Mouse (Mus musculus) hindbrain, embryonic 14.5 days (tissue): ENCODE measurements around the gene Cpa5. TPM values are rescaled to one million over a fixed set of nuclear protein-coding genes. Genes with fewer than 3 reads are reported as not detected.

Experiments used
- ATAC-seq: fragments of 200-750 bp; cut with Nextera tagmentation; 2 replicates; pipeline ENCODE4 v1.8.0; 2017; ENCODE audit warnings: moderate number of reproducible peaks, mild to moderate bottlenecking, moderate TSS enrichment, moderate library complexity; ENCODE audit not compliant: low FRiP score
- DNase-seq: peaks from one replicate; pipeline ENCODE4 v3.0.0-alpha.2; 2015; ENCODE audit warnings: low spot score
- H3K27ac ChIP-seq: fragments of 300-500 bp; sonication (generic); 2 replicates; pipeline ENCODE4 v1.5.1; 2014; ENCODE audit warnings: mild to moderate bottlenecking, moderate library complexity
- H3K27me3 ChIP-seq: fragments of 300-500 bp; sonication (generic); 2 replicates; pipeline ENCODE4 v1.6.1; 2014; ENCODE audit warnings: mild to moderate bottlenecking, low read length, mixed read lengths; ENCODE audit not compliant: control insufficient read depth, insufficient read depth
- H3K36me3 ChIP-seq: fragments of 300-500 bp; sonication (generic); replicated peaks from 2 replicates; pipeline ENCODE4 v1.6.1; 2014; ENCODE audit not compliant: control insufficient read depth, insufficient read depth
- H3K4me1 ChIP-seq: fragments of 300-500 bp; sonication (generic); replicated peaks from 2 replicates; pipeline ENCODE4 v1.6.1; 2014; ENCODE audit warnings: antibody characterized with exemption, low read length, mixed read lengths; ENCODE audit not compliant: control insufficient read depth, insufficient read depth
- H3K4me2 ChIP-seq: fragments of 300-500 bp; sonication (generic); replicated peaks from 2 replicates; pipeline ENCODE4 v1.6.1; 2014; ENCODE audit warnings: mild to moderate bottlenecking, moderate library complexity
- H3K4me3 ChIP-seq: fragments of 300-500 bp; sonication (generic); replicated peaks from 2 replicates; pipeline ENCODE4 v1.5.1; 2014; ENCODE audit warnings: mild to moderate bottlenecking, low read length
- H3K9ac ChIP-seq: fragments of 300-500 bp; sonication (generic); 2 replicates; pipeline ENCODE4 v1.6.1; 2014
- H3K9me3 ChIP-seq: fragments of 300-500 bp; sonication (generic); 2 replicates; pipeline ENCODE4 v1.6.1; 2016; ENCODE audit warnings: low read length; ENCODE audit not compliant: control insufficient read depth
- WGBS: fragments of 180-500 bp; shearing (Covaris S2); extraction: QIAGEN DNeasy Blood & Tissue Kit; methylation state at CpG from one replicate; pipeline ENCODE4 v1.1.7; 2014; 5-methylcytosine and 5-hydroxymethylcytosine counted together
- polyA plus RNA-seq: library from polyadenylated mRNA; unstranded; fragments of >200 nt; fragmentation: Nextera tagmentation; extraction: Ambion mirVana; gene quantifications from 2 replicates; pipeline ENCODE4 v1.2.1, GENCODE M21; 2014

The Cpa5 gene
- polyA plus RNA-seq, 1 experiment from 2014 or later = 0.17 TPM

DNA sequence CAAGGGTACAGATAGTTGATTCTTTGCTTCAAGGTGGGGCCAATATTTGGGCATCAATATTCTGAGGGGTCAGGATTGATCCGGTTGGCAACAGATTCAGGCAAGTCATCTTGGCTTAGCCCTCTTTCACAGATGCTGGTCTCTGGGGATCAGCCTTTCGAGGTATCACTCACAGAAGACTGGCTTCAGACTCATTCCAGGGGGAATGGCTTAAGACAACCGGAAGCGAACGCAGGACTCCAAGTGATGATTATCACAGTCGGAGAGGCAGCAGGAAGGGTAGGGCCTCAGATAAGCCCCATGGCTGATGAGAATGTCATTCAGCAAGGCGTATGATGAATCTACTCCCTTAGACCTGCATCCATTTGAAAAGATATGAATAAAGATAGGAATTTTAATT, 16.4 kb upstream of the Cpa5 start:
- ATAC-seq (no peak), DNase-seq (no peak)
- 58% methylated on average over 7 of the region's 7 CpGs for WGBS
- no peaks in the 10 kb centered on the region for H3K9me3 ChIP-seq
- H3K9ac ChIP-seq = no peak overlapping the region
- no peaks in the 10 kb centered on the region for H3K27me3 ChIP-seq
- peaks cover 27% of the 10 kb centered on the region; the same call in 1 of the 2 replicates for H3K4me1 ChIP-seq
- no peak overlapping the region for H3K4me2 ChIP-seq
- no peaks in the 10 kb centered on the region for H3K36me3 ChIP-seq
- no peak overlapping the region for H3K27ac ChIP-seq
- H3K4me3 ChIP-seq = no peak overlapping the region

DNA sequence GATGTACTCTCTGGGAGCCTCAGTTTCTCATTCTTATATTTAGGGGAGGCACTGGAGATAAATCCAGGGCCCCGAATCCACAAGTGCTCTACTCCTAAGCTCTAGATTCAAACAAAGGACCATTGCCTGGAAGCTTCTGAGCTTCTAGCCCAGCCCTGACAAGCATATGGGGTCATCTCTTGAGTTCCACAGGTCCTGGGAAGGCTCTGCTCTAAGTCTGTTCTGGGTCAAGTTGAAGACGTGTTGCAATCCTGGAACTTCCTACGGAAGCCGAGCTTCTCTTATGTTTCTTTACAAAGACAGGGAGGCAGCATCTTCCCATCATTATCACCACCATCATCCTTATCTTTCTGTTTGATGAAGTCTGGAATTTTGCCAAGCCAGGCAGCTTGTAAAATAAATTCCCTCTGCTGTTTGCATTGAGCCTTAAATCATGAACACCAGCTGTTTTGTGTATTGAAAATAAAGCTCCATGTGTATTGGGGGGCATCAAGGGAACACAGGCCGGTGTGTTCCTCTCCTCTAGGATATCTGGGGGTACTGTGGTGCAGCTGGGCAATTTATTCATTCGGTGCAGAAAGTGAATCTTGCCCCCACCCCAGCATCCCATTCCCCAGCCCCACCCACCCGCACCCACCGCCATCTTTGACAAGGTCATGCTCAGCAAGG, 14.4 kb upstream of the Cpa5 start:
- no peak overlapping the region for H3K9ac ChIP-seq
- DNase-seq (no peak), ATAC-seq (no peak)
- no peaks in the 10 kb centered on the region for H3K36me3 ChIP-seq
- no peak overlapping the region for H3K27ac ChIP-seq
- H3K4me1 ChIP-seq = peaks cover 24% of the 10 kb centered on the region; the same call in 1 of the 2 replicates
- WGBS = 78% methylated on average over 8 of the region's 8 CpGs
- no peaks in the 10 kb centered on the region for H3K9me3 ChIP-seq
- no peak overlapping the region for H3K4me2 ChIP-seq
- H3K4me3 ChIP-seq = no peak overlapping the region
- H3K27me3 ChIP-seq = no peaks in the 10 kb centered on the region

DNA sequence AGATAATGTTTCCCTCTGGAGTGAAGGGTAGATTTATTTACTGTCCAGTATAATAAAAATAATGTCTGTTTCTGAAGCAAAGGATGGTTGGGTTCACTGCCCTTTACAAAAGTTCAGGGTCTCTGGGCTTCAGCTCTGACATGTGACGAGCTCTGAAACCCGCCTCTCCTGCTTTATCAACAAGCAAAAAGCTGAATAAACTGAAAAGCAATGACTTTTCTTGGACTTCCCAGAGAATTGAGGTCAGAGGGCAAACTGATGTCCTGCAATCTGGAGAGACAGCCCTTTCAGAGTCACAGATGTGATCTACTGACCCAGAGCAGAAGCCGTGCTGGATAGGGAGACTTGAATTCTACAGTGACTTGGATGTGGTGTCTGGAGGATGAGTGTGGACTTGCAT, 10.8 kb upstream of the Cpa5 start:
- no peak for ATAC-seq
- WGBS = 58% methylated on average over 3 of the region's 3 CpGs
- Histone ChIP-seq H3K36me3 (no peaks in the 10 kb centered on the region), H3K27ac (no peak overlapping the region), H3K9me3 (no peaks in the 10 kb centered on the region), H3K4me1 (0 out of 2 replicates have a peak, but pooled peaks cover 7% of the 10 kb centered on the region), H3K27me3 (no peaks in the 10 kb centered on the region), H3K9ac (no peak overlapping the region), H3K4me2 (no peak overlapping the region), H3K4me3 (no peak overlapping the region)
- DNase-seq = no peak

DNA sequence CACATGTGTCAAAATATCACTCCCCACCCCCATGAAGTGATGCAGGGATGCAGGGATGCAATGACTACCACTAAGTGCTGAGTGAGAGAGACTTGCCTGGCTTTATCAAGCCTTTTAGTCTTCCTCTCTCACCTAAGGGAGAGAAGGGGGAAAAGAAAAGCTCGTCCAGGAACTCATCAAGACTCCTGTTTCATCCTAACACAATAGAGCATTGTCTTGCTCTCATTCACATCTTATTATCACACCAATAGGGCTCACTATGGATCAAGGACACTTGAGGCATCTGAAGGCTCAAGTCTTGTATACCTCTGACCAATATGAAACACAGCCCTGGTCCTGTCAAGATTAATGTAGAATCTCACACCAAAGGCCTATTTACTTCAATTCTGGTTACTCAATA, 9.8 kb upstream of the Cpa5 start:
- Histone ChIP-seq H3K36me3 (no peaks in the 10 kb centered on the region), H3K9me3 (no peaks in the 10 kb centered on the region), H3K4me2 (no peak overlapping the region), H3K4me1 (0 out of 2 replicates have a peak, but pooled peaks cover 7% of the 10 kb centered on the region), H3K27me3 (no peaks in the 10 kb centered on the region), H3K27ac (no peak overlapping the region), H3K9ac (no peak overlapping the region), H3K4me3 (no peak overlapping the region)
- ATAC-seq = no peak
- 55% methylated on average over 1 of the region's 1 CpGs for WGBS
- DNase-seq = no peak

DNA sequence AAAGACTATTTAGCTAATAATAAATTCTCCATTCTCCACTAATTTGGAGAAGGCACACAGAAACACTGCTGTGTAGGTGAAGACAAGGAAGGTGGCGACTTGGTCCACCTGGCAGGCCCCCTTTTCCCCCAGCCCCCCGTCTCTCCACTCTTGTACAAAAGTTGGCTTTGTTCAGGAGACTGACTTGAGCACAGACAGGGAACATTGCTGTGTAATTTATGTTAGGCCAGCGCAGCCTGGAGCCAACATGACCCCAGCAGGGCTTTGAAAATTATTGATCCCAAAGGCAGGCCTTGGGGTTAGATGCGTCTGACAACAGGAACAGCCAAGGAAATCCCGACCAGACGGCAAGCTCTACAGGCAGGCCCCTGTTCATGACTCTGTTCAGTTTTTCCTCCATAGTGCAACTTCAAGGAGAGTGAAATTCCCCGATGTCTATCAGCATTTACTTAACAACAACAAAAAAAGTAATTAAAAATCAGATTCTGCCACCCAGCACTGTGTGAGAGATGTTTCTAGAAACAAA, 6.4 kb upstream of the Cpa5 start:
- H3K4me3 ChIP-seq = no peak overlapping the region
- H3K27me3 ChIP-seq = no peaks in the 10 kb centered on the region
- ATAC-seq = no peak
- no peaks in the 10 kb centered on the region for H3K4me1 ChIP-seq
- no peaks in the 10 kb centered on the region for H3K36me3 ChIP-seq
- H3K27ac ChIP-seq = no peak overlapping the region
- 69% methylated on average over 7 of the region's 7 CpGs for WGBS
- no peak overlapping the region for H3K9ac ChIP-seq
- no peak overlapping the region for H3K4me2 ChIP-seq
- DNase-seq = no peak
- no peaks in the 10 kb centered on the region for H3K9me3 ChIP-seq

DNA sequence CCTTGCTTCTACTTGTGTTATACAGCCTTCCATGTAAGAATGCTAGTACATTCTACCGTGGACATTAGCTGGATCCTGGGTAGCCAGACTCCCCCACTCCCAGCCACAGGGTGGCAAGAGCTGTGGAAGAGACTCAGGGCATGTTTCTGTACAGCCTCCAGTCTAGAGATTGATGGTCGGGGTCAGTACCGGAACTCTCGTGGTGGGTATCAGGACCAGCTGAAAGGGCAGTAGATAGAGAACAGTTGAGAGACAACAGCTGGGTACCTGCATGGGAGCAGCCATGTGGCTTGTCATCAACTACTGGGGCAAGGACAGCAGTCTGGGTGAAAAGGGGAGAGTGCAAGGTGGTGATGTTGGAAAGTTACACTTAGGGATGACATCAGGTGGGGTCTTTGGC, 5.7 kb upstream of the Cpa5 start:
- DNase-seq (no peak), ATAC-seq (no peak)
- Histone ChIP-seq H3K4me1 (no peaks in the 10 kb centered on the region), H3K4me3 (no peak overlapping the region), H3K36me3 (no peaks in the 10 kb centered on the region), H3K27ac (no peak overlapping the region), H3K27me3 (no peaks in the 10 kb centered on the region), H3K9me3 (no peaks in the 10 kb centered on the region), H3K4me2 (no peak overlapping the region), H3K9ac (no peak overlapping the region)
- 90% methylated on average over 4 of the region's 4 CpGs for WGBS

DNA sequence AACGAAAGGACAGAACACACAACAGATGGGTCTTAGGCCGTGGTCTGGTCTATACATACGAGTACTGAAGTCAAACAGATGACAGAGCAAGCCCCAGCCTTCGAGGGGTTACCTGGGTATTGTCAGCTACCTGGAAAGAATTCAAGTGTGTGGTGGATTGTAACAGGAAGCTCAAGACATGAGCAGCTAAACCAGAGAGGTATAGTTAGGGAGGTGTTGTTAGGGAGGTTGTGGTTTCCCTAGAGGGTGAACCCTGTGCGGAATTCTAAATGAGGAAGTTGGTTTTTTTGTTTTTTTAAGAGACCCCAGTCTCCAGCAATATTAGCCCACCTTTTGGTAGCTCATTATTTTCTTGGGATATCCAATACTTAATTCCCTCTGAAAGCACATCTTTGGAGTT, 5.1 kb upstream of the Cpa5 start:
- Histone ChIP-seq H3K4me2 (no peak overlapping the region), H3K9ac (no peak overlapping the region), H3K4me1 (no peaks in the 10 kb centered on the region), H3K27me3 (no peaks in the 10 kb centered on the region), H3K4me3 (no peak overlapping the region), H3K27ac (no peak overlapping the region), H3K9me3 (no peaks in the 10 kb centered on the region), H3K36me3 (no peaks in the 10 kb centered on the region)
- WGBS = 89% methylated on average over 5 of the region's 5 CpGs
- DNase-seq = no peak
- ATAC-seq = no peak

DNA sequence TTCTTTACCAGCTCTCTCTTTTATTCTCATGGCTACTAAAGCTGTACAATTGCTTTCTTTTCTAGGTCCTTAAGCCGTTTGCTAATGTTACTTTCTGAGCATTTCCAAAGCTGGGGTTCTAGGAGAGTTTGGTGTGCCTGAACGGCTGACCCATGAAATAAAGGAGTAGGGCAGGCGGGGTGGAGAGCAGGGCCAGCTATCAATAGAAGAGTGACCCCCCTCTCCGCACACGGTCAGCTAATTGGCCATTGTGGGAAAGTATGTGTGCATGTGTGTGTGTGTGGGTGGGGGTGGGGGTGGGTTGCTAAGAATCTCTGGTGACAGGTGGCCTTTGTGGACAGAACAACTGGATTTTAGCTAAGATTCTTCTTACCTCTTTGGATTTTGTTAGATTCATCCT, 402 bp downstream of the Cpa5 start:
- no peak overlapping the region for H3K9ac ChIP-seq
- H3K4me3 ChIP-seq = no peak overlapping the region
- 0 out of 2 replicates have a peak, but pooled peaks cover 4% of the 10 kb centered on the region for H3K27me3 ChIP-seq
- DNase-seq = no peak
- H3K4me1 ChIP-seq = peaks cover 10% of the 10 kb centered on the region
- no peak for ATAC-seq
- H3K27ac ChIP-seq = no peak overlapping the region
- H3K9me3 ChIP-seq = no peaks in the 10 kb centered on the region
- no peak overlapping the region for H3K4me2 ChIP-seq
- H3K36me3 ChIP-seq = no peaks in the 10 kb centered on the region
- WGBS = 21% methylated on average over 5 of the region's 5 CpGs

DNA sequence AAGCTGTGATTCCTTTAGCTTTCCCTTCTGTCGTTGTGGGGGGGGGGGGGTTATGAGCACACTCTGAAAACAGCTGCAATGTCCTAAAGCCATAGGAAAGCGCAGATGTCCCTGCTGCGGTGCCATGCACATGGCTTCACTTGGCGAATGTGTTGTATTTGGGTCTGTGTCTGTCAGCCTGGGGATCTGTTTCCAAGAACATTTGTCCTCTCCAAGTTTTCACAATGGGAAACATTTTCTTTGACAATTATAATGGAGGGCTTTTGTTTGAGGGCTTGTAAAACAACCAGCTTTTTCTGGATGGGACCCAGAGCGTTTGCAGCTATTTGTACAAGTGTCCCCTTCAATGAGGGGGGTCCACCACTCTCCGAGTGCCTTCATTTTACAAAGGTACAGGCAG, 3.4 kb downstream of the Cpa5 start:
- Histone ChIP-seq H3K4me3 (no peak overlapping the region), H3K27ac (no peak overlapping the region), H3K4me2 (no peak overlapping the region), H3K9ac (no peak overlapping the region), H3K36me3 (no peaks in the 10 kb centered on the region), H3K4me1 (peaks cover 38% of the 10 kb centered on the region), H3K9me3 (no peaks in the 10 kb centered on the region), H3K27me3 (0 out of 2 replicates have a peak, but pooled peaks cover 4% of the 10 kb centered on the region)
- 55% methylated on average over 6 of the region's 6 CpGs for WGBS
- ATAC-seq = no peak
- DNase-seq = no peak
